Mouse (Mus musculus) left cerebral cortex, postnatal 4 days (tissue): ENCODE measurements around the gene Slc35f2. TPM values are rescaled to one million over a fixed set of nuclear protein-coding genes. Genes with fewer than 3 reads are reported as not detected.

Experiments used
- DNase-seq: peaks from one replicate; pipeline ENCODE4 v3.0.0-alpha.2; 2022
- intact Hi-C: fragments of 180-260 bp; cut with DNase I; formaldehyde crosslinking; loops from one replicate; pipeline ENCODE4 v1.15.1; 2025
- total RNA-seq, 2 experiments: library from RNA; stranded (reverse); gene quantifications; 2 replicates each; pipeline ENCODE4 v1.2.3; 2021

Slc35f2 gene
- total RNA-seq, 2 experiments from 2014 or later, result 13.1 to 14.1 TPM

DNA sequence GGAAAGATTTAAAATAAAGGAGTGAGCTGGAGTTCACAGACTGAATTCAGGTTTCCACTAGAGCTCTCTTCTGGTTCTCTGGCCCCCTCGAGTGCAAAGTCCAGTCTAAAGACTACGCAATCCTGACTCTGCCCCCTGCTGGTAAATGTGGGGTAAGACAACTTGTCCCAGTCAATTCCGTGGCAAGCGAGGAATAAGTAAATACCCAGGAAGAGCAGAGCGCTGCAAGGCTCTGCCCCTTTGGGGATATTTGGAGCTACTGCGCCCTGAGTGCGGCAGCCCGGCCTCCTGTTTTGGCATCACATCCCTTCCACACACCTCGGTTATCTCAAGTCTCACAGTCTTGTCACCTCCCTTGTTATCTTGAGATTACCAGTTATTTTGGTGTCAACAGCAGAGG lies 54.0 kb downstream of the Slc35f2 start:
- peak; percentile 13 for DNase-seq
- intact Hi-C loops, result loop anchor here (10.0 kb wide), 1 partner anchor 121 kb away; the partner anchor contains the start of gene Rab39

DNA sequence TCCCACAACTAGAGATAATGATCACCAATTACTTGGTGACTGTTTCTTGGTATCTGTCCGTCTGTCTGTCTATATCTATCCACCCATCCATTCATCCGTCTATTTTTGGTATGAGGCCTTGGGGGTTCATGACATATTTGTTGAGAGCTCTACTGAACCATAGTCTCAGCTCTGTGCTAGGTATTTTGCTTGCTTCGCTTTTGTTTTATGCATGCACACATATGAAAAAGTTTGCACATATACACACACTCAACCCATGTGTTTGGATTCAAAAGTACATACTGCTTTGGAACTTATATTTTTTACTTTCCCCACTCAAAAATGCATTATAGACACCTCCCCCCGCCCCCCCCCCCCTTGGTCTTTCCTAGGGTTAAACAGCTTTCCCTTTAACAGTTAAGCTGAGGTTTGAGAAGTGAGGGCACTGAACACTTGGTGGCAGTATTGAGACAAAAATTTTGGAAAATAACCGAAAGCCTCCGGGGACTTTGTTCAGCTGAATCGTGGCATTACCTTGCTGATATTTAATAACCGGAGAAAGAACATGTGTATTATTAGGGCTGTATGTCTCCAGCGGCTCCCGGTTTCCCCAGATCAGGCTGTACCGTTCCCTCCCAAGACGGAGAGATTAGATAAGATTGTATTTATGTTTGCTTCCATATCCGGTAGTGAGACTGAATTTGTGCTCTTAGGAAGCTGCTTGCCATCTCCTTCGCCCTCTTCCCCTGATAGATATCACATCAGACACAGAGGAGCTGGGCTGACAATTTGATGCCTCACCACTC lies 57.9 kb downstream of the Slc35f2 start:
- DNase-seq, result peak; percentile 47
- intact Hi-C loops, result loop anchor here (10.0 kb wide), 1 partner anchor 124 kb away; the partner anchor contains the start of gene Rab39

GRCm38 (mm10) chr9:53829866-53830209 lies 58.5 kb downstream of the Slc35f2 start:
- no peak for DNase-seq
- intact Hi-C loops, result loop anchor here (10.0 kb wide), 1 partner anchor 125 kb away; the partner anchor contains the start of gene Rab39

- intact Hi-C loops, result no loop called here
- DNase-seq, result no peak
Observed at GRCm38 (mm10) chr9:53835039-53835438, 63.7 kb downstream of the Slc35f2 start.

- intact Hi-C loops, result no loop called here
- no peak for DNase-seq
Observed at GRCm38 (mm10) chr9:53835976-53836375, 64.6 kb downstream of the Slc35f2 start.

DNA sequence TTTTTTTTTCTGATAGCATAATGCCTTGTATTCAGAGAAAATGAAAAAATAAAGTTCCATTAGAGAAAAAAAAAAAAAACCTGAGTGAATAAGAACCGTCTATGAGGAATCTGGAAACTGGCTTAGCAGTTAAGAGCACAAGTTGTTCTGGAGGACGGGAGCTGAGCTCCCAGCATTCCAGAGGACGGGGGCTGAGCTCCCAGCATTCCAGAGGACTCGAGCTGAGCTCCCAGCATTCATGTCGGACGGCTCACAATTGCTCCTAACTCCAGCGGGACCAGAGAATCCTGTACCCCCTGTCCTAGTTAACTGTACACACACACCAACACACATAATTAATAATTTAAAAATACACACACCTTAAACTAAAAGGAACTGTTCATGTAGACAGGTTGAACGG lies 67.5 kb downstream of the Slc35f2 start:
- intact Hi-C loops, result no loop called here
- DNase-seq, result no peak

- intact Hi-C loops, result no loop called here
- no peak for DNase-seq
Observed at GRCm38 (mm10) chr9:53848548-53848947, 77.2 kb downstream of the Slc35f2 start.

DNA sequence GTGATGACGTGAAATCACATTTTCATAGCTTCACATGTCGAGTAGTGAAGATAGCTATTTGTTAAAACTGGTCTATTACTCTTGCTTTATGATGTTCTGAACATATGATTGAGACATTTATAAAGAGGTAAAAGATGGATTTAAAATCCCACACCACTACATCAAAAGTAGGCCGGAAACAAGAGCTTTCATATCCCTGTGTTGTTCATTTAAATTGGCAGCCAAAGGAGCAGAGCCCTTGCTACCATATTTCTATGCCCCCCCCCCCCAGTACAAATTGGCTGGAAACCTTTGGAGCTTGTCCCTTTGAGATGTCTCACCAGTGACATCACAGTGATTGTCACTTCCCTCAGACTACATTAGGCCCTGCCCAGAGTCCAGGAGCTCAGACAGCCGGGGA lies 78.5 kb downstream of the Slc35f2 start, which contains the start of gene Sln:
Sln (plus strand) TSS at position 301 of the 400 bp plus-strand sequence.
- DNase-seq, result no peak
- intact Hi-C loops, result no loop called here

DNA sequence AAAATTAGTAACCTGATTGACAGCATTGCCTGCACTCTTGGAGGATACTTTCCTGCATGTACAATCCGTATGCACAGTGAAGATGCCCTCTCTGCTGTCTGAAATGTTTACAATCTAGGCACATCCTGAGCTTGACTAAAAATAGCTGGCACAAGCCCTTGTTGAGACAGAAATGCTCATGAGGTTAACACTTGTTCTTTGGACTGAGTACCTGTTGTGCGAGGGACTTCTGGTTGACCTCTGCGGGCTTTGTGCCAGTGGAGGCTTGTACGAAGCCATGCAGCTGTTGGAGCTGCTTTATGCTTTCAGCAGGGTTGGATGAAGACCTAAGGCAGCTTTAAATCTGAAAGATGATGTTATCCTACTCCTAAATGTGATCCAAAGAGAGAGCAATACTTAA lies 80.8 kb downstream of the Slc35f2 start:
- no peak for DNase-seq
- intact Hi-C loops, result no loop called here

DNA sequence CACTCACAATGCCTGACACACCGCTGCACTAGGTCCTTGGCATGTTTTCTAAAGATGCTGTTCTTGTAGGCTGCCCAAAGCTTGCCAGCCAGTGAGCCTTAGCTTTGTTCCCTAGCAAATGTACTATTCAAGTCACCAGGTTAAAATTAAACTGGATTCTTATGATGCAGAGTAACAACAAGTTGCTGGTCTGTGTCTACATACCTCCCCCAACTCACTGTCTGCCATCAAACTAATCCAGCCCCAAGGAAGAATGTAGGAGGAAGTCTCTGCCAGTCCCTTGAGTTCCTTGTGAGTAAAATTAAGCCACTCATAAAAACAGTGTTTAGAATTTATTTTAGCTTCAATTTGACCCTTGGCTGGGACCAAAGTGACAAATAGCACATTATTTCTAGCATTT lies 82.3 kb downstream of the Slc35f2 start:
- intact Hi-C loops, result no loop called here
- DNase-seq, result no peak

- intact Hi-C loops, result no loop called here
- no peak for DNase-seq
Observed at GRCm38 (mm10) chr9:53854525-53854924, 83.2 kb downstream of the Slc35f2 start.

GRCm38 (mm10) chr9:53857864-53858263 lies 86.5 kb downstream of the Slc35f2 start:
- intact Hi-C loops, result no loop called here
- no peak for DNase-seq

Other genes with a start within 250 kb of the Slc35f2 start
- gene Atm, start 234.8 kb upstream of the Slc35f2 start, total RNA-seq, result 10 to 100 TPM; 23.8 to 24.7 TPM
- gene Npat, start 234.5 kb upstream of the Slc35f2 start, total RNA-seq, result 10 to 100 TPM; 15.4 to 16.4 TPM
- 100 to 1,000 TPM; 137 to 153 TPM for gene Acat1, start 161.2 kb upstream of the Slc35f2 start, total RNA-seq
- gene Cul5, start 101.5 kb upstream of the Slc35f2 start, total RNA-seq, result 10 to 100 TPM; 51.7 to 53.5 TPM
- 1 to 10 TPM; 2.0 to 2.1 TPM for gene Rab39, start 65.3 kb upstream of the Slc35f2 start, total RNA-seq
- gene Sln, start 78.6 kb downstream of the Slc35f2 start, total RNA-seq, result not detected
- 100 to 1,000 TPM; 135 to 150 TPM for gene Elmod1, start 203.8 kb downstream of the Slc35f2 start, total RNA-seq